Mouse (Mus musculus) erythroblast, embryonic 14.5 days (primary cell): ENCODE results near the gene Abr. TPM values are rescaled to one million over a fixed set of nuclear protein-coding genes. Genes with fewer than 3 reads are reported as not detected.

Experiments used
- H3K27me3 ChIP-seq: 2 replicates; pipeline ENCODE4 v1.6.1; 2012; ENCODE audit warnings: inconsistent platforms; ENCODE audit not compliant: control insufficient read depth
- H3K36me3 ChIP-seq: 2 replicates; pipeline ENCODE4 v1.6.1; 2012; ENCODE audit warnings: mild to moderate bottlenecking, inconsistent platforms; ENCODE audit not compliant: control insufficient read depth
- H3K4me1 ChIP-seq: 2 replicates; pipeline ENCODE4 v1.6.1; 2012; ENCODE audit warnings: inconsistent platforms; ENCODE audit not compliant: control insufficient read depth
- H3K4me3 ChIP-seq: replicated peaks from 2 replicates; pipeline ENCODE3; 2012; ENCODE audit warnings: moderate library complexity, mild to moderate bottlenecking, inconsistent platforms
- H3K9me3 ChIP-seq: 2 replicates; pipeline ENCODE4 v1.6.1; 2012; ENCODE audit warnings: low read length, inconsistent platforms, mixed read lengths; ENCODE audit not compliant: control insufficient read depth
- GATA1 ChIP-seq: IDR thresholded peaks from 2 replicates; pipeline ENCODE4 v1.6.1; 2012; ENCODE audit warnings: low read length, inconsistent platforms, mixed read lengths
- TAL1 ChIP-seq: IDR thresholded peaks from 3 replicates; pipeline ENCODE4 v1.6.1; 2012; ENCODE audit warnings: low read length, inconsistent platforms, mixed read lengths
- polyA plus RNA-seq: library from polyadenylated mRNA; stranded (reverse); fragments of >175 nt; gene quantifications from 2 replicates; pipeline ENCODE4 v1.2.3, GENCODE M21; 2012

Abr gene
- polyA plus RNA-seq, 1 experiment: 0.03 TPM

DNA sequence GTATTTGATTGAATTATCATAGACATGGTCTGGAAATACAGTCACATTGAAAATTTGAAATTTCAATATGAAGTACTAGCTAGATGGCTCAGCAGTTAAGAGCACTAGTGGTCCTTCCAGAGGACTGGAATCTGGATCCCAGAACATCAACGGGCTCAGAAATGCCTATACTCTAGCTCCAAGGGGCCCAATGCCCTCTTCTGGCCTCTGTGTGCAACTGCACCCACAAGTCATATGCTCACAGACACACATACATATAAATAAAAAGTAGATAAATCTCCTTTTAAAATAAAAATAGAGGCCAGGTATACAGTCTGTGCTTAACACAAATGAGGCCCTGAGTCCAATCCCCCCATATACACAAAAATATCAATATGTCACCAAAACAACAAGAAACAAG, 235.0 kb downstream of the Abr start:
- no peaks in the 10 kb centered on the region for H3K27me3 ChIP-seq
- no peaks in the 10 kb centered on the region for H3K36me3 ChIP-seq
- H3K4me1 ChIP-seq: no peaks in the 10 kb centered on the region
- no peaks in the 10 kb centered on the region for H3K9me3 ChIP-seq
- H3K4me3 ChIP-seq: no peak overlapping the region
- no peak for TF ChIP-seq GATA1
- TF ChIP-seq TAL1: no peak

GRCm38 (mm10) chr11:76385746-76386145, 236.4 kb downstream of the Abr start:
- no peaks in the 10 kb centered on the region for H3K9me3 ChIP-seq
- H3K4me3 ChIP-seq: no peak overlapping the region
- no peaks in the 10 kb centered on the region for H3K4me1 ChIP-seq
- TF ChIP-seq TAL1 (no peak), GATA1 (no peak)
- no peaks in the 10 kb centered on the region for H3K27me3 ChIP-seq
- H3K36me3 ChIP-seq: no peaks in the 10 kb centered on the region

DNA sequence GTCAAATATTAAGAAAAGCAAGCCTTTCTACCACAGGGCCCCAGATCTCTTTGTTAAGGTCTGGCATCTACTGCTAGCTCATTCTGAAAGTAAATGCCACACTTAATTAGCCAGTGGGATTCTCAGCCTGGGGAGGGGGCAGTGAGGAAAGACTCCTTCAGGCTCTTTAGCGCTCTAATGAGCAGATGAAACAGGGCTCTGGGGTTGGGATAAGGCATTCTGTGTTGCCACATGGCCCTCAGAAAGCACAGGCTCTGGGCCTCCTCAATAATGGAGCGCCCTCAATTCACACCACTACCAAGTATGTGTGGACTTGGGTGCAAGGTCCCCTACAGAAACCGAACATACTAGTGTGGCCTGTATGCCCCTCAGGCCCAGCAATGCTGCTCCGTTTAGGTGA, 237.1 kb downstream of the Abr start:
- Histone ChIP-seq H3K9me3 (no peaks in the 10 kb centered on the region), H3K4me3 (no peak overlapping the region), H3K4me1 (no peaks in the 10 kb centered on the region), H3K27me3 (no peaks in the 10 kb centered on the region), H3K36me3 (no peaks in the 10 kb centered on the region)
- no peak for TF ChIP-seq TAL1
- no peak for TF ChIP-seq GATA1

GRCm38 (mm10) chr11:76384307-76384706, 237.8 kb downstream of the Abr start:
- TF ChIP-seq GATA1 (no peak), TAL1 (no peak)

GRCm38 (mm10) chr11:76382711-76383324, 239.3 kb downstream of the Abr start:
- H3K27me3 ChIP-seq: no peaks in the 10 kb centered on the region
- H3K4me3 ChIP-seq: no peak overlapping the region
- no peaks in the 10 kb centered on the region for H3K4me1 ChIP-seq
- H3K9me3 ChIP-seq: no peaks in the 10 kb centered on the region
- no peaks in the 10 kb centered on the region for H3K36me3 ChIP-seq
- TF ChIP-seq TAL1: no peak
- TF ChIP-seq GATA1: no peak

More at GRCm38 (mm10) chr11:76384307-76384706, 237.8 kb downstream of the Abr start:
- Histone ChIP-seq H3K9me3 (no peaks in the 10 kb centered on the region), H3K4me1 (no peaks in the 10 kb centered on the region), H3K27me3 (no peaks in the 10 kb centered on the region), H3K4me3 (no peak overlapping the region), H3K36me3 (no peaks in the 10 kb centered on the region)

- no peaks in the 10 kb centered on the region for H3K27me3 ChIP-seq
- H3K4me1 ChIP-seq: no peaks in the 10 kb centered on the region
- no peak overlapping the region for H3K4me3 ChIP-seq
- no peaks in the 10 kb centered on the region for H3K36me3 ChIP-seq
- TF ChIP-seq TAL1: no peak
- TF ChIP-seq GATA1: no peak
- no peaks in the 10 kb centered on the region for H3K9me3 ChIP-seq
Measured at GRCm38 (mm10) chr11:76381201-76381885, 240.8 kb downstream of the Abr start.

GRCm38 (mm10) chr11:76379921-76380544, 242.1 kb downstream of the Abr start:
- no peak for TF ChIP-seq TAL1
- no peak for TF ChIP-seq GATA1
- no peak overlapping the region for H3K4me3 ChIP-seq
- H3K27me3 ChIP-seq: no peaks in the 10 kb centered on the region
- no peaks in the 10 kb centered on the region for H3K36me3 ChIP-seq
- H3K9me3 ChIP-seq: no peaks in the 10 kb centered on the region
- H3K4me1 ChIP-seq: no peaks in the 10 kb centered on the region

DNA sequence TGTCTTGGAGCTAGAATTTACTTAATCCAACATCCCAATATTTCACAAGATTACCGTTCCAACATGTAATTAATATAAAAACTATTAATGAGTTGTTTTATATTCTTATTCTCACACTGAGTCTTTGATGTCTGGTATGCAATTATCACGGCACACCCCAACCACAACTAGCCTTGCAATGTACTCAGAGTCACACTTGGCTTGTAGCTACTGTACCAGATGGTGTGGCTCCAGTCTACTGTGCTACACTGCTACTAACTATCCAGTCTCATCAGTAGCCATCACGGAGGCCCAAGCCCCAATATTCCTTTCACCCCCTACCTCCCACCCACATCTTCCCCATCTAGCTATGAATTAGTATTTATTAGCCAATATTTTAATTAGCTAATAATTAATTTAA, 245.7 kb downstream of the Abr start:
- no peaks in the 10 kb centered on the region for H3K36me3 ChIP-seq
- TF ChIP-seq TAL1 (no peak), GATA1 (no peak)
- no peaks in the 10 kb centered on the region for H3K9me3 ChIP-seq
- no peak overlapping the region for H3K4me3 ChIP-seq
- no peaks in the 10 kb centered on the region for H3K4me1 ChIP-seq
- H3K27me3 ChIP-seq: no peaks in the 10 kb centered on the region

GRCm38 (mm10) chr11:76374491-76375185, 247.5 kb downstream of the Abr start:
- H3K4me3 ChIP-seq: no peak overlapping the region
- no peaks in the 10 kb centered on the region for H3K36me3 ChIP-seq
- no peaks in the 10 kb centered on the region for H3K27me3 ChIP-seq
- no peaks in the 10 kb centered on the region for H3K9me3 ChIP-seq
- TF ChIP-seq TAL1: no peak
- no peak for TF ChIP-seq GATA1
- H3K4me1 ChIP-seq: no peaks in the 10 kb centered on the region
